In the genomic region with DNA sequence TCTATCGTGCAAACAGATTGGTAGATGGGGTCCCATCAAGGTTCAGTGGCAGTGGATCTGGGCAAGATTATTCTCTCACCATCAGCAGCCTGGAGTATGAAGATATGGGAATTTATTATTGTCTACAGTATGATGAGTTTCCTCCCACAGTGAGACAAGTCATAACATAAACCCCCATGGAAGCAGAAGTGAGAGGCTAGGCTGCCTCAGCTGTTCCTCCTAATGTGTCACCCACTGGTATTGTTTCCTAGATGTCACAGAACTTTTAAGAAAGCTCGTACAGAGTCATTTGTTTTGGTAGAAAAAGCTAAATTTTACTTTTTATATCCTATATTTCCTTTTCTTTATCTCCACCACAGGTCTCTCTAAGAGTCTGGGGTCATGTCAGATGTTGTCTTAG, we compare ENCODE assay signal across 24 mouse cellular contexts.
DNase-seq lines count a peak whose midpoint lies in the region; ATAC-seq lines count a peak whose summit lies in the region.
"Had no signal": no experiment of that assay in that cellular context is flagged by ENCODE, and none has a peak within 500 bp of the region (broad histone marks: within the 10 kb centered on the region; RNA-seq: fewer than 3 reads in every experiment).

No protein-coding gene starts in this region.

- no peaks in the 10 kb centered on the region for H3K27me3 ChIP-seq in splenic B cell, adult 2 months (ENCODE audit: control insufficient read depth, insufficient read depth, low read length, poor library complexity, severe bottlenecking)
- H3K27me3 ChIP-seq: embryonic facial prominence, embryonic 13.5 days; embryonic facial prominence, embryonic 15.5 days; forebrain, embryonic 13.5 days; forebrain, embryonic 15.5 days; Patski had no signal

- peak; percentile 13 for DNase-seq in A20 (ENCODE audit: low read depth, low spot score)
- peak; percentile 20 to 25 for DNase-seq in B cell, adult 2 months
- peak; percentile 61 for DNase-seq in splenic B cell, adult 2 months (ENCODE audit: low read depth, low spot score)
- DNase-seq in cerebellum, adult 8-10 months = no peak
- no peak for DNase-seq in layer of hippocampus, adult 8-10 months (ENCODE audit: low spot score in 2 of 2)
- DNase-seq: adrenal gland, adult 8-10 months; adrenal gland, postnatal 14 days; adrenal gland, postnatal 36 days; cerebellum, adult 11 months; cerebellum, adult 18-20 months; cerebellum, adult 9-10 months; cerebellum, postnatal 10 days; cerebellum, postnatal 25 days; embryo, embryonic 11 days; forebrain, postnatal 0 days had no signal

- H3K36me3 ChIP-seq in splenic B cell, adult 2 months (ENCODE audit: control insufficient read depth, insufficient read depth, low read length, poor library complexity, severe bottlenecking) = no peaks in the 10 kb centered on the region
- H3K36me3 ChIP-seq: embryonic facial prominence, embryonic 13.5 days; embryonic facial prominence, embryonic 15.5 days; forebrain, embryonic 15.5 days; G1E had no signal

- peak; percentile 52; the same call in 1 of the 2 replicates for ATAC-seq in common myeloid progenitor, adult 5-6 weeks (replicated peaks; ENCODE audit: low read depth, poor library complexity, severe bottlenecking)
- ATAC-seq in erythroblast, adult 5-6 weeks (replicated peaks; ENCODE audit: low FRiP score, poor library complexity, severe bottlenecking) = no peak
- ATAC-seq: activated CD4-positive, CD25-positive, alpha-beta regulatory T cell, adult 4 months; forebrain, embryonic 13.5 days; forebrain, embryonic 15.5 days; forebrain, postnatal 0 days; Patski had no signal

Comparison
In these comparisons a context has a peak if more than half of its experiments do, and no peak if none do; other contexts are left out.
1. DNase-seq: peak in A20 (single experiment), B cell, adult 2 months (2 of 2) and splenic B cell, adult 2 months (single experiment); none in cerebellum, adult 8-10 months (single experiment) and layer of hippocampus, adult 8-10 months (0 of 2).